8 mouse cellular contexts compared by ENCODE assay signal in genomic region chr1:169531702-169532535, GRCm38 (mm10). TPM values are rescaled to one million over a fixed set of nuclear protein-coding genes. Genes with fewer than 3 reads are reported as not detected.
A peak's percentile ranks its signal among the peaks of the same experiment; 100 is the strongest.
DNase-seq lines count a peak whose midpoint lies in the region; ATAC-seq lines count a peak whose summit lies in the region.

No protein-coding gene starts in this region.

- H3K27ac ChIP-seq in hindbrain, embryonic 16.5 days (ENCODE audit: low read depth, low read length), result peak overlapping the region; percentile 78

- peak overlapping the region; percentile 58 for H3K9ac ChIP-seq in hindbrain, embryonic 16.5 days (ENCODE audit: low read depth, low read length)

- peak overlapping the region; percentile 84 for H3K4me2 ChIP-seq in hindbrain, embryonic 16.5 days (ENCODE audit: low read length)

- peaks cover 3% of the 10 kb centered on the region for H3K4me1 ChIP-seq in hindbrain, embryonic 16.5 days (ENCODE audit: control insufficient read depth, insufficient read depth, low read depth, low read length)

- ATAC-seq in hindbrain, embryonic 16.5 days, result no peak; the same call in none of the 2 replicates

- no peaks in the 10 kb centered on the region for H3K27me3 ChIP-seq in hindbrain, embryonic 16.5 days (replicated peaks; ENCODE audit: control insufficient read depth, insufficient read depth, low read length)

- DNase-seq in spleen, adult 18-20 months, result peak; percentile 6 to 62
- DNase-seq in spleen, adult 12 weeks (ENCODE audit: low spot score), result no peak
- DNase-seq in cerebellum, postnatal 14 days, result peak; percentile 84 to 86
- DNase-seq in frontal cortex, postnatal 10 days (ENCODE audit: low spot score in 2 of 2), result peak; percentile 31 to 68
- peak; percentile 47 to 68 for DNase-seq in layer of hippocampus, postnatal 36 days
- DNase-seq in lung, postnatal 25 days (ENCODE audit: low spot score), result peak; percentile 73
- DNase-seq in right cerebral cortex, postnatal 36 days (ENCODE audit: low spot score in 2 of 2), result peak; percentile 58 to 69

- H3K36me3 ChIP-seq in hindbrain, embryonic 16.5 days (ENCODE audit: control insufficient read depth, insufficient read depth, low read length), result no peaks in the 10 kb centered on the region

- H3K4me3 ChIP-seq in hindbrain, embryonic 16.5 days (ENCODE audit: low read length), result peak overlapping the region; percentile 63

- no peaks in the 10 kb centered on the region for H3K9me3 ChIP-seq in hindbrain, embryonic 16.5 days (ENCODE audit: control insufficient read depth, low read length)

- WGBS in hindbrain, embryonic 16.5 days, result 11% methylated on average over 11 of the region's 11 CpGs

RNA-seq across cellular contexts. Expression of gene Nuf2, which starts 0.7 kb away (rescaled TPM):
- polyA plus RNA-seq in hindbrain, embryonic 16.5 days (2015; fragmentation: Nextera tagmentation; extraction: Ambion mirVana), result 13.1 and 15.7 TPM in 2 replicates
- 1 to 10 TPM; 4.0 to 4.6 TPM for total RNA-seq in layer of hippocampus, postnatal 36 days (2021)
